Mouse (Mus musculus) olfactory bulb, adult 2 months (tissue): ENCODE measurements around the gene Hadh. TPM values are rescaled to one million over a fixed set of nuclear protein-coding genes. Genes with fewer than 3 reads are reported as not detected.

Source experiments
- H3K27ac ChIP-seq: fragments of 200-500 bp; 2 replicates; pipeline ENCODE4 v1.5.1; 2012; ENCODE audit warnings: low read depth, low read length; ENCODE audit not compliant: insufficient read depth
- H3K4me1 ChIP-seq: fragments of 200-500 bp; 2 replicates; pipeline ENCODE4 v1.6.1; 2012; ENCODE audit warnings: low read length; ENCODE audit not compliant: control insufficient read depth, insufficient read depth
- H3K4me3 ChIP-seq: fragments of 200-500 bp; 2 replicates; pipeline ENCODE4 v1.5.1; 2012; ENCODE audit warnings: mild to moderate bottlenecking, low read depth, low read length, moderate library complexity; ENCODE audit not compliant: insufficient read depth
- CTCF ChIP-seq: fragments of 200-500 bp; IDR thresholded peaks from 2 replicates; pipeline ENCODE4 v1.5.1; 2012; ENCODE audit warnings: low read depth, mild to moderate bottlenecking, low read length, moderate library complexity; ENCODE audit not compliant: insufficient read depth
- POLR2A ChIP-seq: fragments of 200-500 bp; IDR thresholded peaks from 2 replicates; pipeline ENCODE4 v1.6.1; 2012; ENCODE audit warnings: mild to moderate bottlenecking, low read depth, low read length, moderate library complexity; ENCODE audit not compliant: insufficient read depth
- WGBS: fragments of 180-500 bp; shearing (Covaris S2); methylation state at CpG from one replicate; pipeline ENCODE4 v1.1.7; 2018; 5-methylcytosine and 5-hydroxymethylcytosine counted together
- polyA plus RNA-seq: library from polyadenylated mRNA; stranded (reverse); fragments of >200 nt; gene quantifications from 2 replicates; pipeline ENCODE4 v1.2.4, GENCODE M21; 2012; ENCODE audit warnings: low replicate concordance; ENCODE audit not compliant: missing spikeins, insufficient read depth, insufficient read length

Hadh gene
- polyA plus RNA-seq, 1 experiment: not detected

GRCm38 (mm10) chr3:131259392-131259965 is 12.4 kb downstream of the Hadh start:
- Histone ChIP-seq H3K4me3 (no peak overlapping the region), H3K27ac (no peak overlapping the region), H3K4me1 (no peaks in the 10 kb centered on the region)
- 82% methylated on average over 9 of the region's 9 CpGs for WGBS
- no peak for TF ChIP-seq CTCF
- no peak for TF ChIP-seq POLR2A

- WGBS: 91% methylated on average over 3 of the region's 3 CpGs
- no peak overlapping the region for H3K4me3 ChIP-seq
Measured at GRCm38 (mm10) chr3:131258921-131259320, 13.0 kb downstream of the Hadh start.

GRCm38 (mm10) chr3:131255399-131255981 is 16.4 kb downstream of the Hadh start:
- Histone ChIP-seq H3K27ac (no peak overlapping the region), H3K4me3 (no peak overlapping the region), H3K4me1 (no peaks in the 10 kb centered on the region)
- WGBS: 94% methylated on average over 3 of the region's 3 CpGs
- TF ChIP-seq CTCF: no peak
- TF ChIP-seq POLR2A: no peak

More at GRCm38 (mm10) chr3:131258921-131259320, 13.0 kb downstream of the Hadh start:
- TF ChIP-seq CTCF: no peak
- TF ChIP-seq POLR2A: no peak
- Histone ChIP-seq H3K4me1 (no peaks in the 10 kb centered on the region), H3K27ac (no peak overlapping the region)

DNA sequence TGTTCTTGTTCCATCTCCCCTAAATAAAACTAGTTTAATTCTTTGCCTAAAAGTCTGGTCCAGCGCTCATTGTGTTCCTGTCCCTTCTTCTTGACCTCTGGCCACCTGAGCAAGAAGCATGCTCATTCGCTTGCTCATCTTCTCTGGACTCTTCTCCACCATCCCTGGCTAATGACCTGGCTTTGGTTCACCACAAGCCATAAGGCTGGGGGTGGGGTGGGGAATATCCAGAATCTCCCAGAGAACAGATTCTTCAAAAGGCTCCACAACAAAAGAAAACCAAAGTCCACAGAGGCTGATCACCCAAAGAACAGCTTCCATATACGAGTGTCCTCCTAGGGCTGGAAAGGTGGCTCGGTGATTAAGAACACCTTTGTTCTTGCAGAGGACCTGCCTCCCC is 16.9 kb downstream of the Hadh start:
- Histone ChIP-seq H3K4me1 (no peaks in the 10 kb centered on the region), H3K27ac (no peak overlapping the region), H3K4me3 (no peak overlapping the region)
- TF ChIP-seq POLR2A (no peak), CTCF (no peak)
- 97% methylated on average over 4 of the region's 4 CpGs for WGBS

GRCm38 (mm10) chr3:131251601-131252000 is 20.3 kb downstream of the Hadh start:
- Histone ChIP-seq H3K4me1 (no peaks in the 10 kb centered on the region), H3K4me3 (no peak overlapping the region), H3K27ac (no peak overlapping the region)
- TF ChIP-seq POLR2A (no peak), CTCF (no peak)
- whole genome bisulfite sequencing: 92% methylated on average over 7 of the region's 7 CpGs

- H3K4me3 ChIP-seq: no peak overlapping the region
- 88% methylated on average over 13 of the region's 13 CpGs for WGBS
- no peak for TF ChIP-seq CTCF
- TF ChIP-seq POLR2A: 0 out of 2 replicates have a peak, but pooled peaks have one; percentile 13
- H3K27ac ChIP-seq: no peak overlapping the region
- no peaks in the 10 kb centered on the region for H3K4me1 ChIP-seq
Measured at GRCm38 (mm10) chr3:131250978-131251377, 20.9 kb downstream of the Hadh start.

GRCm38 (mm10) chr3:131250283-131250682 is 21.6 kb downstream of the Hadh start:
- 71% methylated on average over 2 of the region's 2 CpGs for WGBS
- no peak overlapping the region for H3K4me3 ChIP-seq
- no peaks in the 10 kb centered on the region for H3K4me1 ChIP-seq
- H3K27ac ChIP-seq: no peak overlapping the region
- TF ChIP-seq CTCF (no peak), POLR2A (no peak)

GRCm38 (mm10) chr3:131248444-131248843 is 23.5 kb downstream of the Hadh start:
- TF ChIP-seq POLR2A: no peak
- TF ChIP-seq CTCF: no peak
- 86% methylated on average over 10 of the region's 10 CpGs for WGBS

GRCm38 (mm10) chr3:131247851-131248250 is 24.1 kb downstream of the Hadh start:
- no peak overlapping the region for H3K27ac ChIP-seq
- no peak overlapping the region for H3K4me3 ChIP-seq
- H3K4me1 ChIP-seq: no peaks in the 10 kb centered on the region
- TF ChIP-seq POLR2A (no peak), CTCF (no peak)
- WGBS: 89% methylated on average over 5 of the region's 5 CpGs

More at GRCm38 (mm10) chr3:131248444-131248843, 23.5 kb downstream of the Hadh start:
- Histone ChIP-seq H3K4me3 (no peak overlapping the region), H3K27ac (no peak overlapping the region), H3K4me1 (no peaks in the 10 kb centered on the region)
